Mouse (Mus musculus): Measurements from ENCODE around the gene Atp8a2. TPM values are rescaled to one million over a fixed set of nuclear protein-coding genes. Genes with fewer than 3 reads are reported as not detected.

Gene Atp8a2
- 1 to 10 TPM in 1 of 2 experiments, under 1 TPM in 1; 1.00 to 1.2 TPM for total RNA-seq (2021)
- long read RNA-seq, experiment 1, partial matches to known transcripts, result 1 of 8 reads
- long read RNA-seq, experiment 1, other reads (novel, unspliced or antisense), result 7 of 8 reads
- long read RNA-seq, experiment 2, partial matches to known transcripts, result 0 of 3 reads
- long read RNA-seq, experiment 2, other reads (novel, unspliced or antisense), result 3 of 3 reads

- no peak for DNase-seq
Measured at GRCm38 (mm10) chr14:60196884-60197283, at the start of gene Atp8a2. Gene Atp8a2 (minus strand): TSS chr14:60197179.

DNA sequence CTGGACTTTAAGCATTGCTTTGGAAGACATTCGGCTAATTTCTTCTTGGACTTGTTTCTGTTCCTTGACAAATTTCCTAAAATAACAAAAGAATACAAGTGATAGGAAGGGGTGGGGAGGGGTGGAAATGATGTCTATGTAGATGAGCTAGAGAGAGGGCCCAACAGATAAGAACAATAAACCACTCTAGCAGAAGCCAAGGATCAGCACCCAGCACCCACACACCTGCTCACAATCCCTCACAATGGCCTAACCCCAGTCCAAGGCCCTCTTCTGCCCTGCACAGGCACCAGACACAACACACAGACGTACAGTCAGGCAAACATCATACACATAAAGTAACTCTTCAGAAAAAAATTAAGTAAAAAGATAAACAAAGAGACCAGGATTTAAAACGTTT, 41.6 kb upstream of the Atp8a2 start:
- DNase-seq, result no peak

DNA sequence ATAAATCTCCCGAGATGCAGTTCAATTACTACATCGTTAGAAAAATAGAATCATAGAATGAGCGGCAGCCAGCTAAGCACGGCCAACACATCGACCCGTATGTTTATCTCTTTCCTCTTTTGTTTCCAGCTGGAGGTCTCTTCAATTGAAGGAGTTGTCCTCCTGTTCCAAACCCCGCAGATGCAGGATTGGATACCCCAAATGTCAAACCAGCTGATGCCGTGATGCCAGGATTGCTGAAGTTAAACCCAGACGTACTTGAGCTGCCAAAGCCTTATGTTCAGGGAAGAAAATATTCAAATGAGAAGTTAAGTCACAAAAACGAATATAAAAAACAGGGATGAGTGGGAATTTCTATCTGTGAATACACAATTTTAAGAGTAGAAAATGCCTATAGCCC, 22.9 kb upstream of the Atp8a2 start:
- DNase-seq, result no peak

DNA sequence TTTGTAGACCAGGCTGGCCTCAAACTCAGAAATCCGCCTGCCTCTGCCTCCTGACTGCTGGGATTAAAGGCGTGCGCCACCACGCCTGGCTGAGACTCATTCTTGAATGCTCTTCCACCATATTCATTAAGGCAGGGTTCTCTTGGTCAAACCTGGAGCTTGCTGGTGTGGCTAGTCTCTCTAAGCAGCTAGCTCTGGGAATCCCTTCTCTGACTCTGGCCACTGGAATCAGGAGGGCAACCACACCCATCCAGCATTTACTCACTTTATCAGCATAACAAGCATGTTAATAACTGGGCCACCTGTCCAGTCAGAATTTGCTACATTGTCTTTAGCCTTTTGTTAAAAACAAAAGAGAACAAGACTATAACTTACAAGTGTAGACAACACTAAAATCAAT, 20.6 kb upstream of the Atp8a2 start:
- no peak for DNase-seq

- no peak for DNase-seq
Measured at GRCm38 (mm10) chr14:60216125-60216524, 19.1 kb upstream of the Atp8a2 start.

- DNase-seq, result no peak
Measured at GRCm38 (mm10) chr14:60215000-60215399, 18.0 kb upstream of the Atp8a2 start.

DNA sequence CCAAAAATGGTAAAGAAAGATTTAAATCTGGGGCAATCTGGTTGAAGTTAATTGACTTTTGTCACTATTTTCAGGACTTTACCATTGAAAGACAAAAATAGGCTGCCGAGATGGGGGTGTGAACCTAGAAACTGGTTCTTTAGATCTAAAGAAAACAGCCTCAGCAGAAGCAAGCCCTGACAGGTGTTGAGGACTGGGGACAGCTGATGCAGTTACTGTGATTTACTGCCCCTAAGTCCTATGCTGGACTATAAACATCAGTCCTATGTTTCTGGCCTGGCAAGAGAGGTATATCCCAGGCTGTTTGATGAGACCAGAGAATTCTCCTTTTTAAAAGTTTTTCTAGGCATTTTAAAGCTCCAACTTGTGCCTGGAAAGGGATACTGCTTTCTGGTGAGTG, 17.1 kb upstream of the Atp8a2 start:
- no peak for DNase-seq

DNA sequence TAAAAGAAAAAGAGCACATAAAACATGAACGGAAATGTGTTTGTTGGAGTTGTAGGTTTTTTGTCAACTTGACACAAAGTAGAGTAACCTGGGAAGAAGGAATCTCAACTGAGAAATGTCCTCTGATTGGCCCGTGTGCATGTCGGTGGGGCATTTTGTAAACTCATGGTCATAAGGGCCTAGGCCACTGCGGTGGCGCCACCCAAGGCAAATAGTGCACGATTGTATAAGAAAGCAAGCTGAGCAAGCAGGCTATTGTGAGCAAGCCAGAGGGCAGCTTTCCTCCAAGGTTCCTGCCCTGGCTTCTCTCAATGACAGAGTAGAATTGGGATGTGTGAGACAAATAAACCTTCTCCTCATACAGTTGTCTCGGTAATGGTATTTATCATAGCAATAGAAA, 12.2 kb upstream of the Atp8a2 start:
- DNase-seq, result no peak

DNA sequence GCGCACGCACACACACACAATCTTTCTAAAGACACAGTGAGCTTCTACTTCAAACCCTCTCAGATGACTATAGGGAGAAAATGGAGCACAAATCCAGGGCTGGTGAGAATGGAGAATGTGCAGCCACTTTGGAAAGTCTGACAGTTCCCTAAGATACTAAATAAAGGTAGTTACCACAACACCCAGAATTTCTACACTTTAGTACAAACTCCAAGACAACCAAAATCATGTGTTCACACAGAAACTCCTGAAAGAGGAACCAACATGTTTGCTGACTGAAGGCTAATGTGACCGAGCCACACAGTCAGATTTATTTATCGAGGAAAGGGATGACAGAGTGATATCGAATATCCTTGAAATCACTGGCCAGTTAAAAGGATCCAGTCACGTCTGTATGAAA, 8.0 kb upstream of the Atp8a2 start:
- DNase-seq, result no peak

DNA sequence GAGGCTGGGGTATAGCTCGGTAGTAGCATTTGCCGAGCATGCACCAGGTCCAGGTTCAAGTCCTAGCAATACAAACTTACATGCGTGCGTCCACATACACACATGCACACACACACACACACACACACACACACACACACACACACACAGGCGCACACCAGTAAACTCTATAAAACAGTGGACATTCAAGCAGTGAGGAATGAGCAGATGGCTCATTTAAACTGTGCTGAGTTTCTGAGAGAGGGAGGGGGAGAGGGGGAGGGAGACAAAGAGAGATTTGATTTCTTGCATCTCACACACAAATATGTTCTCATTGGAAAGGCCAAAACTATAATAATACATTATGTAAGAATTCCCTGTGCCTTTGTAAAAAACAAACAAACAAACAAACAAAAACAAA, 980 bp downstream of the Atp8a2 start:
- no peak for DNase-seq

DNA sequence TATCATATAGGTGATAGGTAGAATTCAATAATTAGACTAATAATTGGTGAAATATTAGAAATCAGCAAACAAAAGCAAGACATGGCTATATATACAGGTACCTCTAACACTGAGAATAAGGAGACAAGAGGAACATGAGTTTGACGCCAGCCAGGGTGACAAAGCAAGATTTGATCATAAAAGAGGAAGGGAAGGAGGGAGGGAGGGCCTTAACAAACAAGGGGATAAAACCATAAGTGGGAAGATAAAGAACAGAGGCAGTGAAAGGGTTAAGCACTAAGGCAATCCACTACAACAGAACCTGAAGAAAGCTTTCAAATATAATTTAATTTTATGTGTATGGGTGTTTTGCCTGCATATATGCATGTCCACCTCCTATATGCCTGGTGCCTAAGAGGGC, 2.4 kb downstream of the Atp8a2 start:
- no peak for DNase-seq

DNA sequence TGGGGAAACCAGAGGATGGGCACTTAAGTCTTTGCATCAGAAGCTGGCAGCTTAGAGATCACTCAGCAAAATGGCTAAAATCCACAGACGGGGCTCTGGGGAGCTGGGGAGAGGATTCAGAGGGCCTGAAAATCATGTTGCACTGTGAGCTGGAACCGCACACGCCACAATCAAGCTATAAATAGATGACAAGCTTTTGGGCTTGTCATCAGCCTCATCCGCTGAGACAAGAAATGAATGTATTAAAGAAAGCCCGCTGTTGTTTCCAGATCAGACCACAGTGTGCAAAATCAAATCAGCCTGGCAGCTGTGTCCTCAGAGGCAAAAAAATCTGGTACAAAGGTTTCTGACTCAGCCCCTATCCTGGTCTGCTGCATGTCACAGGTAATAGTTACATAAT, 7.2 kb downstream of the Atp8a2 start:
- DNase-seq, result no peak

DNA sequence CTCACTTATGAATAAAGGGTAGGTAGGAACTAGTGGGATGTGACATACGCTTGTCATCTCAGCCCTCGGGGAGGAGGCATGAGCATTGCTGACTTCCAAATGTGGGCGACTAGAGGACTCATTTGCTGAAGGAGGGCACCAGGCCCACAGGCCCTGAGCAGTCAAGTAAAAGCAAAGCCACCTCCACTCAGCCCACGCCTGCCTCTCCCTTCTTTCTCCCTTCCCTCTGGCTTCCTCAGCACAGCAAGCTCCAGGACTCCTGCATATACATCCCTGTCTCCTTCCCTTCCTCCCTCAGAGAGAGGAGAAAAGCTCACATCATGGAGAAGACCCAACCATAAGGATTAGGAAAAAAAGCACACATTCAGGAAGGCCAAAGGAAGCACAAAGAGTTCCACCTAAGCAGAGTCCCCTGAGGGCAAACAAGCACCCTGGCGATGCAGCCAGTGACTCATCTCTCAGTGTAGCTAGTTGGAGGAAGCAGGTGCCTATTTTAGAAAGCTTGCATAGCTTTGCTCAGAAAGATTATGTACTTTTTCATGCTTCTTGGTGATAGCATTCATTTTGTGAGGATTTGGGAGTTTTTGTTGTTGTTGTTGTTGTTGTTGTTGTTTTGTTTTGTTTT, 8.7 kb downstream of the Atp8a2 start:
- no peak for DNase-seq

DNA sequence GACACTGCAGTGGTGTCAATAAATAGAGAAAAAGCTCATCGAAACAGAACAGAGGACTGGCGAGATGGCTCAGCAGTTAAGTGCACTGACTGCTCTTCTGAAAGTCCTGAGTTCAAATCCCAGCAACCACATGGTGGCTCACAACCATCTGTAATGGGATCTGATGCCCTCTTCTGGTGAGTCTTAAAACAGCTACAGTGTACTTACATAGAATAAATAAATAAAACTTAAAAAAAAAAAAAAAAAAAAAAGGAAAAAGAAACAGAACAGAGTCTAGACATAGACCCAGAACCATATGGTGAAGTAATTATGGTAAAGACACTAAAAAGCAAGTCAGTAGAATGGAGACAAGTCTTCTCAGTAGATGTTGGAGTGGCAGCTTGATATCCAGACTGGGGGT, 15.7 kb downstream of the Atp8a2 start:
- no peak for DNase-seq

- no peak for DNase-seq
Measured at GRCm38 (mm10) chr14:60178571-60178955, 18.4 kb downstream of the Atp8a2 start.

DNA sequence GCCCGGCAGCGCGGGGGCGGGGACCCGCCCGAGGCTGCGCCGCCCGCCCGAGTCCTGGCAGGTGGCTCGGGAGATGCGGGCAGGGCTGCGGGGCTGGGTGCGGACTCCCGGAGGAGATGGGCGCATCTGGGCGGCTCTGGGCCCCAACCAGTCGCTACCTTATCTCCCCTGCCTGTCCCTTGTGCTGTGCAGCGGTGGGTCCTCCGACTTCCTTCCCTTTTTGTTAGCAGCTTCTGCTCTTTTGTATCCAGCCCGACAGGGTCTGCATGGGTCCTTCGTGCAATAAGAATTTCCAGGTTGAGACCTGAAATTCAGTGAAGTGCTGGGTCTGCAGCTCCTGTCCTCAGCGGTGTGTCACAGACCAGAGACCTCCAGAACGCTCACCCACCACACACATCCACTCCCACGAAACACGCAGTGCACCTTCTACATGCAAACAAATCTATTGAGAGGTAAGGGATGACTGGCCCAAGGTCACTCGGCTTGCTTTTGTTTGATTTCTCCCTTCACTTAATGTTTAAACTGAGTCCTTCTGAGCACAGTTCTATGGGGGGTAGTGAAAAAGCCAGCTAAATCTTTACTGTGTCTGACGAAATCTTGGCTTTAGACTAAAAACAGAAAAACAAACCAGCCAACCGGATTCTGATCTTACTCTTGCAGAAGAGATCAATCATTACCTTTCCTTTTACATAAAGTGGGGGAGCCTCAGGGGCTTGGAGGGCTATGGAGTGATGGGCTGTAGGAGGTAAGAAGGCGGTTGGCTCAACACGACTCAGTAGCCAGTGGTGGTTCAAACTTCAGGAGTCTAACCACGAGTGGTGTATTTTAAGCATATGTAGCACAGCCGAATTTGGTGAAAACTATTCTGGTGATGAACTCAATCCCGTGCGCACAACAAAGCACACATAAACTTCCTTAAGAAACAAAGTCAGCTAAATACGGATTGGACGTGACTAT, 19.1 kb downstream of the Atp8a2 start:
- no peak for DNase-seq

GRCm38 (mm10) chr14:60176891-60177613, 19.9 kb downstream of the Atp8a2 start:
- DNase-seq, result peak; percentile 14

DNA sequence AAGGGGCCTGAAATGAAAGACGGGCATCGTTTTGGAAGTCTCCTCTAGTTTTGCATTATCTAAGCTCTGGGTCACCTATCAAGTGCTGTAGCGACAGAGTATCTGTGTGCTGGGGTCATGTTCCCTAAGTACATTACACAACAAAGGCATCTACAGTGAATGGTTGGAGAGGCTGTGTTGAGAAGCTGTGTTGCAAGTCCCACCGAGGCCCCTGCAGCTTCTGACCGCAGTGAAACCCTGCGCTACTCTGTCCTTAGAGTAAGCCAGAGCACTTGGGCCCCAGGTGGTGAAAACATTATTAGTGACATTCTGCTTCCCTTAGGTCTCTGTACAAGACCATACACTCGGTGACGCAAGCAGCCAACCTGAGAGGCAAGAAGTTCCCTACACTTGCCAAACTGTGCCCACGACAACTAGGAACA, 20.5 kb downstream of the Atp8a2 start:
- no peak for DNase-seq

DNA sequence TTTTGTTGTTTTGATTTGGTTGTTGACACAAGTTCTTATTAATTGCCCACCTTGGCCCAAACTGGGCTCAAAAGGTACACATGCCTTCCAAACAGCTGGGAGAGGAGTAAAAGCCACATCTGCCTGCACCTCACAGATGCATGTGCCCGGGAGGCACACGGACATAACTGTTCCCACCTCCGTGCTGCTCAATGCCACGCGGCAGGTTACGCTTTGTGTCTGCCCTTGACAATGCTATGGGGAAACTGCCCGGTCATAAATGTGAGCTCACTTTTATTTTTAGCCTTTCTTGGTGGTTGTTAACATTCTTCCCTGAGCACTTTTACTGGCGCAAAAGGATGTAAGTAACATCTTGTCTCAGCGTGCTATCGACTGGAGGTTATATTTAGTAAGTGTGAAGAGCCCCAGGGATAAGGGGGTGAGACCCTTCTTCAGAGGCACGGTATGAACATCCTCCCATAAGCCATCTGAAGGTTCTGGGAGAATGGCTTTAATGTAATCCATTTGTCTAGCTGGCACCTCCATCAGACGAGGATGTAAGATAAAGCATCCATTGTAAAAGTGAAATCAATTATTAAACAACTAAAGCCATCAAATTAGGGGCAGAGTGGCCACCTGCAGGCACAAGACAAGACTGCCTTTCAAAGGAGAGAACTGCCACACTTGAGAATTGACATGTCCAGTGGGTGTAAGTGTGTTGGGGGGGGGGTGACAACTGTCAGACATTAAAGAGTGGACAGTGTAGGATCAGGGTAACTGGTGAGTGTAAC, 24.5 kb downstream of the Atp8a2 start:
- DNase-seq, result no peak

- DNase-seq, result no peak
Measured at GRCm38 (mm10) chr14:60170845-60171610, 26.0 kb downstream of the Atp8a2 start.

DNA sequence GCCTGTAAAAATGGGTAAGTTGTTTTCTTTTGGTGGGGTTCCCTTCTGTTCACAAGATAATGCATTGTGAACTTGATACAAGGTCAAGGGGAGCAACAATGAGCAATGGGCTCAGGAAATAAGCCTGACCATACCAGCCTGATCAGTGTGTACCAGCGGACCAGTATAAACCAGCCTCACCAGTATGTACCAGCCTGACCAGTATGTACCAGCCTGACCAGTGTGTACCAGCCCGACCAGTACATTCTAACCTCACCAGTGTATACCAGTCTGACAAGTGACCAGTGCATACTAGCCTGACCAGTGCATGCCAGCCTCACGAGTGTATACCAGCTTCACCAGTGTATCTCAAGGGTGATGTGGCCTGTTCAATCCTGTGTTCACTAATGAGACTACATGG, 33.6 kb downstream of the Atp8a2 start:
- no peak for DNase-seq
